Mouse (Mus musculus) bone marrow macrophage, adult 2 months (primary cell): ENCODE data around the gene Colgalt1. TPM values are rescaled to one million over a fixed set of nuclear protein-coding genes. Genes with fewer than 3 reads are reported as not detected.

ENCODE experiments used
- H3K27ac ChIP-seq: 2 replicates; pipeline ENCODE4 v1.5.1; 2012; ENCODE audit warnings: low read depth, low read length; ENCODE audit not compliant: insufficient read depth
- H3K4me1 ChIP-seq: 2 replicates; pipeline ENCODE4 v1.6.1; 2012; ENCODE audit warnings: low read length; ENCODE audit not compliant: control insufficient read depth, insufficient read depth
- H3K4me3 ChIP-seq: 2 replicates; pipeline ENCODE4 v1.5.1; 2012; ENCODE audit warnings: mild to moderate bottlenecking, low read length, moderate library complexity; ENCODE audit not compliant: insufficient read depth
- CTCF ChIP-seq: IDR thresholded peaks from 2 replicates; pipeline ENCODE4 v1.5.1; 2012; ENCODE audit warnings: low read depth, mild to moderate bottlenecking, low read length, moderate library complexity
- POLR2A ChIP-seq: IDR thresholded peaks from 2 replicates; pipeline ENCODE4 v1.6.1; 2012; ENCODE audit warnings: mild to moderate bottlenecking, low read depth, low read length, borderline replicate concordance
- polyA plus RNA-seq: library from polyadenylated mRNA; stranded (reverse); fragments of >200 nt; gene quantifications from 2 replicates; pipeline ENCODE4 v1.2.4, GENCODE M21; 2012; ENCODE audit not compliant: missing spikeins, insufficient read depth, insufficient read length

Colgalt1 gene
- polyA plus RNA-seq, 1 experiment, result 113 TPM

GRCm38 (mm10) chr8:71665331-71666130 is 54.7 kb downstream of the Colgalt1 start:
- Histone ChIP-seq H3K27ac (no peak overlapping the region), H3K4me3 (peak overlapping the region; percentile 47), H3K4me1 (peaks cover 23% of the 10 kb centered on the region)
- TF ChIP-seq POLR2A (no peak), CTCF (no peak)

DNA sequence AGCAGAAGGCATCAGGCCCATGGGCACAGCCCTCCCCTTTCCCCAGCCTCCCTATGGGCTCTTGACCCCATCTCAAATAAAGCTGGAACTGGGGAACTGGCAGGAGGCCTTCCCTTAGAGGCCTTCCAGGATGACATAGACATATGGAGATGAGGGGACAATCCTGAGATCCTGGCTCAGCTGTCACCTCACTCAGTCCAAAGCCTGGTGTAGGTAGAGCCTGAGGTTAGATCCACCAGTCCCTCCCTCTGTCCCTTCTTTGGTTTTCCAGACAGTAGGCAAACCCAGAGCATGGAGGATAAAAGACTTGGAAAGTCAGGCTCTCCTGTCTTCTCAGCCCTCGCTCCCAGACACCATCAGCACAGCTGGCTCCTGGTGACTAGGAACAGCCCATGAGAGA is 56.1 kb downstream of the Colgalt1 start:
- Histone ChIP-seq H3K4me1 (peaks cover 23% of the 10 kb centered on the region), H3K4me3 (no peak overlapping the region), H3K27ac (no peak overlapping the region)
- TF ChIP-seq CTCF, result no peak
- no peak for TF ChIP-seq POLR2A

- TF ChIP-seq CTCF (no peak), POLR2A (no peak)
- Histone ChIP-seq H3K27ac (no peak overlapping the region), H3K4me3 (no peak overlapping the region), H3K4me1 (peaks cover 23% of the 10 kb centered on the region)
Observed at GRCm38 (mm10) chr8:71667256-71667655, 56.5 kb downstream of the Colgalt1 start.

DNA sequence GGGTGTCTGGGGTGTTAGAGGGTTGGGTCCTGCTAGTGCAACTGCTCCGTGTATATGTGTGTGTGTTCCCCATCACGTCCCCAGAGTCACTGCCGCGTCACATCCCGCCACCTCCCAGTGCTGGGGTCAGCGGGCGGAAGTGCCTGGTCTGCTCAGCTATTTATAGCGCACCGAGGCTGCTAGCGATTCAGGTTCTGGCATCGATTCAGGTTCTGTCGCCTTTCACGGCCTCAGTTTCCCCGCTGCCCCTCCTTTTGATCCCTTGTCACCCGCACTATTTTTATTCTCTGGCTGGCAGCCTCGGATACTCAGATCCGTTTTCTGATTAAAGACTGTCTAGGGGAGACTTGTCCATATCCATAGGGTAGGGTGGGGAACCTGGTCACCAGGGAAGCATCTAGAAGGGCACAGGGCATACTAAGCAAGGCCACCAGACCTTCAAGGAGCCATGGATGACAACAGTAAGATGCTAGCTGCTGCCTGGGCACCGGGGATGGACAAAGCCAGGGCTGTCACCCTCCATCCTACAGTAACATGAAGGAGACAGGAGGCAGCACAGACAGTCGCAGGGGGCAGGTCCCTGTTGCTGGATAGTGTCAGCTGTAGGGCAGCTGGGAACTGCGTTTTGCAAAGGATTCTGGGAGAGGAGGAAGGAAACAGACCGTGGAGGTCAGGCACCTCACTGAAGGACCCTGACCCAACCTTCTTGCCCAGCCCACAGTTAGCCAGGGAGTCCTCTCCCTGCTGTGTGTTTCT is 57.6 kb downstream of the Colgalt1 start:
- peaks cover 23% of the 10 kb centered on the region for H3K4me1 ChIP-seq
- peak overlapping the region; percentile 74 for H3K27ac ChIP-seq
- TF ChIP-seq CTCF, result no peak
- no peak for TF ChIP-seq POLR2A
- peak overlapping the region; percentile 43 for H3K4me3 ChIP-seq

- Histone ChIP-seq H3K27ac (no peak overlapping the region), H3K4me3 (peak overlapping the region; percentile 41), H3K4me1 (peaks cover 23% of the 10 kb centered on the region)
- no peak for TF ChIP-seq CTCF
- no peak for TF ChIP-seq POLR2A
Observed at GRCm38 (mm10) chr8:71670198-71670597, 59.4 kb downstream of the Colgalt1 start.

DNA sequence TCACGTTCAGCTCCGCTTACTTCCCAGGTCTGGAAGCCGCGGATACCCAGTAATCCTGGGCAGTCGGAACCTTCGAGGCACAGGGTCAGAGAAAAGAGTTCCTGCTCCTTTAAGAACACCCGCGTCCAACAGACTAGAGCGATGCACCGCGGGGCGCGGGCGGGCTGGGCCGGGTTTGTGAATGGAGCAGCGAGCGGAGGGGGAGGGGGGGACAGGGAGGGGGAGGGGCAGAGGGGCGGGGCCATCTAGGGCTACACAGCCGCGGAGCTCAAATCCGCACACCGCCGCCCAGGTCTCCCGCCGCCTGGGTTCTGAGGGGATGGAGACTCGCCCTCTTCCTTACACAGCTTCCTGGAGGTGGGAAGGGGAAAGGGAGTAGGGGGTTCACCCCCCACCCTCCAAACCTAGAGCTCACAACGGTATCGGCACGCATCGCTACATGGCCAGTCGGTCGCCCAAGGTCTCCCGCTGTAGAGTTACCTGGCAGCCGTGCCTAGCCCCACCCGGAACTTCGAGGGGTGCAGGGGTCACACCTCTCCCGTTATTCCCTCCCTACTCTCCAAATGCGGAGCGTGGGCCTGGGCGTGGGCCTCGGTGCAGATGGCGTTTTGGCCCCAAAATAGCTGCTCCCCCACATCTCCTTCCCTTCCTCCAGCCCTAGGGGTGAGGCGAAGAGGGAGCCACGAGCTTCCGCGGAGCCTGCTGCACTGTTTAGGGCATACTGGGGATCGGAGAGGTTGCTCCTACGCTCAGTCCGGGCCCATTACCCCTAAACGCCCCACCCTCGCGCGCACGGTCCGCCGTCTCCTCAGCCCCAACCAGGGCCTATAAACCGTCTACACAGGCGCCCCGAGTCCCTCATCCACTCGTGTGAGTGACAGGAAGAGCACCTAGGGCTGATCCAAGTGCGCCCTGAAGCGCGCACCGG is 60.1 kb downstream of the Colgalt1 start:
- Histone ChIP-seq H3K4me1 (peaks cover 25% of the 10 kb centered on the region), H3K4me3 (peak overlapping the region; percentile 75), H3K27ac (no peak overlapping the region)
- TF ChIP-seq POLR2A (no peak), CTCF (no peak)

GRCm38 (mm10) chr8:71671549-71671965 is 60.8 kb downstream of the Colgalt1 start, which contains the start of gene Unc13a:
Gene Unc13a, minus strand, starts transcription at chr8:71671757.
- Histone ChIP-seq H3K4me1 (peaks cover 20% of the 10 kb centered on the region), H3K4me3 (peak within 1 kb of the TSS; percentile 75), H3K27ac (0 out of 2 replicates have a peak within 1 kb of the TSS, but pooled peaks have one; percentile 29)
- TF ChIP-seq POLR2A (no peak), CTCF (no peak)

GRCm38 (mm10) chr8:71672168-71672735 is 61.5 kb downstream of the Colgalt1 start:
- Histone ChIP-seq H3K4me1 (peaks cover 23% of the 10 kb centered on the region), H3K27ac (no peak overlapping the region), H3K4me3 (peak overlapping the region; percentile 75)
- TF ChIP-seq CTCF, result no peak
- TF ChIP-seq POLR2A, result no peak

DNA sequence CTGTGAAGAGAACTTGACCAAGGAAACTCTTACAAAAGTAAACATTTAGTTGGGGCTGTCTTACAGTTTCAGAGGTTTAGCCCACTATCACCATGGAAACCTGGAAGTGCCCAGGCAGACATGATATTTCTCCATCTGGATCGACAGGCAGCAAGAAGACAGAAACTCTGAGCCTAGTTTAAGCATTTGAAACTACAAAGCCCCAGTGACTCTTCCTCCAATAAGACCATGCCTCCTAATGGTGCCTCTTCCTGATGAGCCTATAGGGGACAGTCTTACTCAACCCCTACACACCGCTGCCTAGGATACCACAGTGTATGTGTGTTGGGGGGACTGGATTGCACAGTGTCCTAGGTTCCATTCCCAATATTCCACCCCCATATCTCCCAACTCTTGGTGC is 63.3 kb downstream of the Colgalt1 start:
- Histone ChIP-seq H3K4me1 (peaks cover 18% of the 10 kb centered on the region), H3K27ac (no peak overlapping the region), H3K4me3 (no peak overlapping the region)
- no peak for TF ChIP-seq CTCF
- no peak for TF ChIP-seq POLR2A

Other genes starting within 250 kb of the Colgalt1 start
- gene Use1, start 244.2 kb upstream of the Colgalt1 start, polyA plus RNA-seq, result 131 and 149 TPM in 2 replicates
- 18.5 and 23.5 TPM in 2 replicates for gene Ocel1, start 239.7 kb upstream of the Colgalt1 start, polyA plus RNA-seq
- 20.2 and 23.9 TPM in 2 replicates for gene Nr2f6, start 229.0 kb upstream of the Colgalt1 start, polyA plus RNA-seq
- 0.21 TPM in 1 of 2 replicates, not detected in the other for gene Ushbp1, start 215.2 kb upstream of the Colgalt1 start, polyA plus RNA-seq
- 75.8 and 89.1 TPM in 2 replicates for gene Babam1, start 214.1 kb upstream of the Colgalt1 start, polyA plus RNA-seq
- gene Ankle1, start 205.0 kb upstream of the Colgalt1 start, polyA plus RNA-seq, result 9.8 and 14.0 TPM in 2 replicates
- gene Abhd8, start 147.3 kb upstream of the Colgalt1 start, polyA plus RNA-seq, result 12.0 and 13.3 TPM in 2 replicates
- gene Mrpl34, start 146.0 kb upstream of the Colgalt1 start, polyA plus RNA-seq, result 59.5 and 62.9 TPM in 2 replicates
- gene Dda1, start 141.8 kb upstream of the Colgalt1 start, polyA plus RNA-seq, result 42.3 and 45.5 TPM in 2 replicates
- gene Ano8, start 125.0 kb upstream of the Colgalt1 start, polyA plus RNA-seq, result 10.0 and 10.2 TPM in 2 replicates
- gene Gtpbp3, start 122.9 kb upstream of the Colgalt1 start, polyA plus RNA-seq, result 11.0 and 11.1 TPM in 2 replicates
- not detected in 2 replicates for gene Plvap, start 99.2 kb upstream of the Colgalt1 start, polyA plus RNA-seq
- 0.40 TPM in 1 of 2 replicates, not detected in the other for gene Ccdc194, start 85.3 kb upstream of the Colgalt1 start, polyA plus RNA-seq
- gene Bst2, start 73.5 kb upstream of the Colgalt1 start, polyA plus RNA-seq, result 358 and 369 TPM in 2 replicates
- gene Mvb12a, start 68.1 kb upstream of the Colgalt1 start, polyA plus RNA-seq, result 64.5 and 65.3 TPM in 2 replicates
- gene Tmem221, start 52.1 kb upstream of the Colgalt1 start, polyA plus RNA-seq, result 15.9 and 17.7 TPM in 2 replicates
- gene Nxnl1, start 44.4 kb upstream of the Colgalt1 start, polyA plus RNA-seq, result not detected in 2 replicates
- gene Slc27a1, start 42.1 kb upstream of the Colgalt1 start, polyA plus RNA-seq, result 85.4 and 86.3 TPM in 2 replicates
- gene Pgls, start 18.8 kb upstream of the Colgalt1 start, polyA plus RNA-seq, result 83.5 and 88.9 TPM in 2 replicates
- gene Fam129c, start 13.3 kb upstream of the Colgalt1 start, polyA plus RNA-seq, result 2.5 and 2.7 TPM in 2 replicates
- 1.0 and 1.3 TPM in 2 replicates for gene Unc13a, start 60.8 kb downstream of the Colgalt1 start, polyA plus RNA-seq
- 15.6 and 15.7 TPM in 2 replicates for gene Jak3, start 65.3 kb downstream of the Colgalt1 start, polyA plus RNA-seq
- 5.0 and 5.1 TPM in 2 replicates for gene Insl3, start 78.2 kb downstream of the Colgalt1 start, polyA plus RNA-seq
- 23.7 and 24.1 TPM in 2 replicates for gene B3gnt3, start 90.8 kb downstream of the Colgalt1 start, polyA plus RNA-seq
- 7.2 and 8.8 TPM in 2 replicates for gene Fcho1, start 114.7 kb downstream of the Colgalt1 start, polyA plus RNA-seq